Mouse (Mus musculus) limb, embryonic 11.5 days (tissue): ENCODE data around the gene Ccr6. TPM values are rescaled to one million over a fixed set of nuclear protein-coding genes. Genes with fewer than 3 reads are reported as not detected.

Experiments
- ATAC-seq: fragments of 200-750 bp; cut with Nextera tagmentation; 2 replicates; pipeline ENCODE4 v1.8.0; 2017; ENCODE audit warnings: low read depth; ENCODE audit not compliant: insufficient number of reproducible peaks, low FRiP score, low TSS enrichment
- DNase-seq: peaks from one replicate; pipeline ENCODE4 v3.0.0-alpha.2; 2015; ENCODE audit warnings: low spot score
- H3K27ac ChIP-seq: fragments of 300-500 bp; sonication (generic); replicated peaks from 2 replicates; pipeline ENCODE4 v1.5.1; 2014; ENCODE audit warnings: low read depth, mild to moderate bottlenecking, low read length
- H3K27me3 ChIP-seq: fragments of 300-500 bp; sonication (generic); 2 replicates; pipeline ENCODE4 v1.6.1; 2014; ENCODE audit warnings: mild to moderate bottlenecking, low read length, mixed read lengths; ENCODE audit not compliant: control insufficient read depth, insufficient read depth
- H3K36me3 ChIP-seq: fragments of 300-500 bp; sonication (generic); 2 replicates; pipeline ENCODE4 v1.6.1; 2014; ENCODE audit warnings: mild to moderate bottlenecking, low read length, moderate library complexity, mixed read lengths; ENCODE audit not compliant: control insufficient read depth, insufficient read depth
- H3K4me1 ChIP-seq: fragments of 300-500 bp; sonication (generic); 2 replicates; pipeline ENCODE4 v1.6.1; 2014; ENCODE audit warnings: low read length, mixed read lengths; ENCODE audit not compliant: control insufficient read depth, insufficient read depth
- H3K4me2 ChIP-seq: fragments of 300-500 bp; sonication (generic); 2 replicates; pipeline ENCODE4 v1.6.1; 2014; ENCODE audit warnings: low read depth, mild to moderate bottlenecking, moderate library complexity; ENCODE audit not compliant: severe bottlenecking
- H3K4me3 ChIP-seq: fragments of 300-500 bp; sonication (generic); 2 replicates; pipeline ENCODE4 v1.5.1; 2014; ENCODE audit warnings: low read depth, low read length
- H3K9ac ChIP-seq: fragments of 300-500 bp; sonication (generic); 2 replicates; pipeline ENCODE4 v1.6.1; 2014; ENCODE audit warnings: mild to moderate bottlenecking, low read length
- H3K9me3 ChIP-seq: fragments of 300-500 bp; sonication (generic); 2 replicates; pipeline ENCODE4 v1.6.1; 2016; ENCODE audit warnings: low read length; ENCODE audit not compliant: control insufficient read depth
- WGBS: fragments of 180-500 bp; shearing (Covaris S2); extraction: QIAGEN DNeasy Blood & Tissue Kit; methylation state at CpG from one replicate; pipeline ENCODE4 v1.1.7; 2014; 5-methylcytosine and 5-hydroxymethylcytosine counted together
- polyA plus RNA-seq: library from polyadenylated mRNA; unstranded; fragments of >200 nt; fragmentation: Nextera tagmentation; extraction: Ambion mirVana; gene quantifications from 2 replicates; pipeline ENCODE4 v1.2.1, GENCODE M21; 2014

Gene Ccr6
- polyA plus RNA-seq, 1 experiment from 2014 or later = not detected

DNA sequence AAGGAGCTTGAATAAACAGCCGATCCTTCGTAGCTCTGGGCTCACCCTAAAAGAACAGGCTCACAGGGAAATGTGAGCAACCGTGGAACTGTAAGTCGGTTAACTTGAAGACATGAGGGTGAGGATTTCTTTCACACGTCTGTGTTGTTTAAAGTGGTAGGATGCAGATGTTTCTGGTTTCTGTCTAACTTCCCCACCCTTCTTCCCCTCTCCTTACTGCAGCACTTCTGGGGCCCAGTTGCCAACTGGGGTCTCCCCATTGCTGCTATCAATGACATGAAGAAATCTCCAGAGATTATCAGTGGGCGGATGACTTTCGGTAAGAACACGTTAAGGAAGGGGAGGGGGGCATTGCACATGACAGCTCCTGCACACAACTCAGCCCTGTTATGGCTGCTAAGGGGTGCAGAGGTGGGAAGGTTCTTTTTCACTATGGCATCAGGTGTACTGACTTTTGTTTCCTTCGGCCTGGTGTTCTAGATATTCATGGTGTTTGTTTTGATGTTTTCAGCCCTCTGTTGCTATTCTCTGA, 60.5 kb downstream of the Ccr6 start:
- 84% methylated on average over 9 of the region's 9 CpGs for WGBS

DNA sequence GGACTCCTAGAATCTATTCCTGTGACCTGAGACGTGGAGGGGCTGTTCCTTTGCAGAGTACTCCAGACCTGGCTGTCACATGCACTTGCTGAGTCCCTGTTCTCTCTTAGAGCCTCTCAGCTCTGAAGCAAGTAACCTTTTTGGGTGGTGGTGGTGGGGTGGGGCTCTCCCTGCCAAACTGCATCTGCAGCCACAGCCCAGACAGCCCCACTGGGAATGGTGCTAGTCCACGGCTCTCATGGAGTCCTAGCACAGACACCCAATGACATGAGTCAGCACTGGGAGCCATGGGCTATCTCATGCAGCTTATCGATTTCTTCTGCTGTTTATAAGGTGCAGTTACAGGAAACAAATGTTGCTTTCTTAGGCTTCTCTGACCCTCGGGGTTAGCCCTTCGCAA, 61.9 kb downstream of the Ccr6 start:
- no peak overlapping the region for H3K27ac ChIP-seq

More for the DNA sequence above, 60.5 kb downstream of the Ccr6 start:
- no peak for ATAC-seq
- H3K4me3 ChIP-seq = no peak overlapping the region
- H3K27me3 ChIP-seq = no peaks in the 10 kb centered on the region
- H3K4me1 ChIP-seq = no peaks in the 10 kb centered on the region
- H3K4me2 ChIP-seq = no peak overlapping the region
- no peak overlapping the region for H3K9ac ChIP-seq
- no peak for DNase-seq
- H3K27ac ChIP-seq = no peak overlapping the region
- no peaks in the 10 kb centered on the region for H3K9me3 ChIP-seq
- no peaks in the 10 kb centered on the region; the same call in 1 of the 2 replicates for H3K36me3 ChIP-seq

DNA sequence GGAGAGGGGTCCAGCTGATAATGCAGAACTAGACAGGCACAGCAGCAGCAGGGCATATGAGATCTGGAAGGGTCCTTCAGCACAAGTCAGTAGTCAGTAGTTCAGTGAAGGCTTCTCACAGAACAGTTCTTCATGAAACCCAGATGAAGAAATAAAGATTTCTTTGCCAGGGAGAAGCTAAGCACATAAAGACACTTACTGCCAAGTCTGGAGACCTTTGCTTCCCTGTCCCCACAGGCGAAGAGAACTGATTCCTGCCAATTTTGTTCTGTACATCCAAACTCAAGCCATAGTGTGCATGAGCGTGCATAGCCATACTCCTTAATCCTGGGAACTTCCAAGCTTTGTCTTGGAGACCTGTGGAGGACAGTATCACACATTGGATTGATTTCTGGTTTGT, 62.4 kb downstream of the Ccr6 start:
- WGBS = 85% methylated on average over 2 of the region's 2 CpGs
- no peak for DNase-seq
- H3K4me3 ChIP-seq = no peak overlapping the region

More for the DNA sequence above, 61.9 kb downstream of the Ccr6 start:
- no peaks in the 10 kb centered on the region for H3K4me1 ChIP-seq
- no peak overlapping the region for H3K4me2 ChIP-seq
- H3K9me3 ChIP-seq = no peaks in the 10 kb centered on the region
- no peak overlapping the region for H3K4me3 ChIP-seq
- no peak overlapping the region for H3K9ac ChIP-seq
- 86% methylated on average over 5 of the region's 5 CpGs for WGBS
- ATAC-seq (no peak), DNase-seq (no peak)
- no peaks in the 10 kb centered on the region for H3K27me3 ChIP-seq
- no peaks in the 10 kb centered on the region; the same call in 1 of the 2 replicates for H3K36me3 ChIP-seq

DNA sequence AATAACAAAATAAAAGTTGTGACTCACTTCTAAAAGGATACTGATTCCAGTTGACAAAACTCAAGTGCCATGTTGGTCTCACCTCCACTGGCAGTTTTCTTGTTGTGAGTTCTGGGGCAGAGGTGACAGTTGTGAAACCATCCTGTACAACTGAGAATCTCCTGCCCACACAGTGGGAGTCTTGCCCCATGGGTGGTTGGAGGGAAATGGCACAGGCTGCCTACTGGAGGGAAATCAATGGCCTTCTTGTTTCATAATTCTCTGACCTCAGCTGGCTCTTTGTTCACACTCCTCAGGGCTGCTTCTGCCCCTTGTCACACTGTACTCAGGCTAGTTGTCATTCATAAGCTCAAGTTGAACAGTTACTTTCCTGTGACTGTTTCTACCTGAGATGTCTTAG, 63.7 kb downstream of the Ccr6 start:
- Histone ChIP-seq H3K4me1 (no peaks in the 10 kb centered on the region), H3K36me3 (no peaks in the 10 kb centered on the region; the same call in 1 of the 2 replicates), H3K27ac (no peak overlapping the region), H3K4me2 (no peak overlapping the region), H3K4me3 (no peak overlapping the region), H3K9ac (no peak overlapping the region), H3K9me3 (no peaks in the 10 kb centered on the region), H3K27me3 (no peaks in the 10 kb centered on the region)
- no peak for DNase-seq
- ATAC-seq = no peak

More for the DNA sequence above, 62.4 kb downstream of the Ccr6 start:
- Histone ChIP-seq H3K36me3 (no peaks in the 10 kb centered on the region; the same call in 1 of the 2 replicates), H3K4me1 (no peaks in the 10 kb centered on the region), H3K9ac (no peak overlapping the region), H3K27me3 (no peaks in the 10 kb centered on the region), H3K9me3 (no peaks in the 10 kb centered on the region), H3K4me2 (no peak overlapping the region), H3K27ac (no peak overlapping the region)
- ATAC-seq = no peak

DNA sequence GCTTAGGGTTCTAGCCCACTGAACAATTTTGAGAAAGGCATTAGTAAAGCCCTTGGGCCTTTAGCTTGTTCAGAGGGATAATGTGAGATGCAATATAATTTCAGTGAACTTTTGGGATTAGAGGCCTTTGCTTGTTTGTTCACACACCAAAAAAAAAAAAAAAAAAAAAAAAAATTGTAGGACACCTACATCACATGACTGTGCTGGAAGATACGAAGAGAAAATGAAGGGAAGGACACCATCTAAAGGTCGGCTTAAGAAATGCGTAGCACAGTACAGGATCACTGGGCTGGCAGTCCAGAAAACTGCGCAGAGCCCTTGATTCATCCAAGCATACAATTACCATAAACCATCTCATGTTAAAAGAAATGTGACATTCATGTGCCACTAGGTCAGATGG, 65.7 kb downstream of the Ccr6 start:
- WGBS = 85% methylated on average over 4 of the region's 4 CpGs
- Histone ChIP-seq H3K4me3 (no peak overlapping the region), H3K27me3 (no peaks in the 10 kb centered on the region), H3K9me3 (no peaks in the 10 kb centered on the region), H3K27ac (no peak overlapping the region), H3K36me3 (no peaks in the 10 kb centered on the region; the same call in 1 of the 2 replicates), H3K9ac (no peak overlapping the region), H3K4me1 (no peaks in the 10 kb centered on the region), H3K4me2 (no peak overlapping the region)
- DNase-seq (no peak), ATAC-seq (no peak)

DNA sequence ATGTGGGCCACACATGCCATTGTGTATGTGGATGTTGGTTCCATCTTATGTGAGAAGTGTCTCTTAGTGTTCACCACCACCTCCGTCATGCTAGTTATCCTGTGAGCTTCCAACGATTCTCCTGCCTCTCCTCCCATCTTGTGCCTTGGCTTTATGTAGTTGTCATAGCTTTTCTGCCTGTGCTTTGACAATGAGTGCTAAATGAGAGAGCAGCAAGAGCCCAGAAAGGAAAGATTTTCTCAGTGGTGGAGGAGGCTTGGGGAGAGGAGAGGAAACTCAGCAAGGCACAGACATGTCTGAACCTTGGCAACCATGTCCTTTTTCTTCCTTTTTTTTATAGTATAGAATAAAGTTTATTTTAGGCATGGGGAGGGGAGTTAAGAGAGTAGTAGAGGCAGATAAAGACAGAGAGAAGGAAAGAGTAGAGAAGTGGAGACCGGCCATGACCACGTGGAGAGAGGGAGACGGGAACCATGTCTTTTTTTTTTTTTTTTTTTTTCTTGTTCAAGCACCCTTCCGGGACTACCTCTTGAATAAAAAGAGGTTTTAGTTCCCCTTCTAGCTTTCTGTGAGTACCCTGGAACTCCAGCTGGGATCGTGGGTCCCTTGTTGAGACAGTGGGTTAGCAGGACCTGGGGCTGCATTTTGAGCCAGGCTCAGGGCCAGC, 67.1 kb downstream of the Ccr6 start:
- Histone ChIP-seq H3K4me1 (no peaks in the 10 kb centered on the region), H3K27ac (no peak overlapping the region), H3K36me3 (no peaks in the 10 kb centered on the region; the same call in 1 of the 2 replicates), H3K4me3 (no peak overlapping the region), H3K4me2 (no peak overlapping the region), H3K9ac (no peak overlapping the region), H3K27me3 (no peaks in the 10 kb centered on the region), H3K9me3 (no peaks in the 10 kb centered on the region)
- ATAC-seq = no peak
- no peak for DNase-seq
- WGBS = 76% methylated on average over 7 of the region's 7 CpGs

DNA sequence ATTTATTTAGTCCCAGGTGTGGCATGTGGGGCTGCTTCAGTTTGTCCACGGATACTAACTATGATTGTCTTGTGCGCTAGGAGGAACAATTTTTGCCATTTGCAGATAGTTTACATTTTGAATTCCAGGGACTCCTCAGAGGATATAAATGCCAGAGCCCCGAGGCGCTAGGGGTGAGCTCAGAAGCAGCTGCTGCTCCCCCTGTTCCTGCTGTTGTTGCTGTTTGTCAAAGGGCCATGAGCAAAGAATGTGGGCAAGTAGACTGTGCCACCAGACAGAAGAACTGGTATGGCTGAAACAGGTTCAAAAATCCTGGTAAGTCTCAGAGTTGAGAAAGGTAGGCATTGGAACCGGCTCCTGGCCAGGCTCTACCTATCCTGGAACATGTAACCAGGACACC, 67.8 kb downstream of the Ccr6 start:
- Histone ChIP-seq H3K4me3 (no peak overlapping the region), H3K27me3 (no peaks in the 10 kb centered on the region), H3K27ac (no peak overlapping the region), H3K9me3 (no peaks in the 10 kb centered on the region), H3K9ac (no peak overlapping the region), H3K4me2 (no peak overlapping the region), H3K36me3 (no peaks in the 10 kb centered on the region), H3K4me1 (no peaks in the 10 kb centered on the region)
- ATAC-seq = no peak
- 71% methylated on average over 5 of the region's 5 CpGs for WGBS
- DNase-seq = no peak

DNA sequence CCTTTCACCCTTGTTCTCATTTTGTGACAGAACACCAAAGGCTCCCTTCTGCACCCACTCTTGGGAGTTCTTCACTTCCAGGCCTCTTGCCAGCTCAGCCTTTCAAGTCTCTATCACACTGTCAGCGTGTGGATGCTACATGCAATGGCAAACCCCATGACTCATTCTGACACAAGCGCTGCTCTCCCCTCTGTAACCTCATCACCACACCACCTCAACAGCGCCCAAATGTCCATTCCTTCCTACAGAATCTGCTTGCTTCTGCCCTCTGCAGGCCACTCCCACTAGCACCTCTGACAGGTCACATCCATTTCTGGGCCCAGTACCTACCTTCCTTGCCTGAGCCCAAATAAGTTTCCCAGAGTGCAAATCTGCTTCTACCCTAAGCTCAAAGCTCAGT, 70.0 kb downstream of the Ccr6 start:
- Histone ChIP-seq H3K9ac (no peak overlapping the region), H3K27me3 (no peaks in the 10 kb centered on the region), H3K4me1 (no peaks in the 10 kb centered on the region), H3K4me3 (no peak overlapping the region), H3K9me3 (no peaks in the 10 kb centered on the region), H3K4me2 (no peak overlapping the region), H3K36me3 (no peaks in the 10 kb centered on the region), H3K27ac (no peak overlapping the region)
- no peak for DNase-seq
- no peak for ATAC-seq
- 29% methylated on average over 3 of the region's 3 CpGs for WGBS
